Mouse (Mus musculus): ENCODE data around the gene Tead1. TPM values are rescaled to one million over a fixed set of nuclear protein-coding genes. Genes with fewer than 3 reads are reported as not detected.

The Tead1 gene
- polyA plus RNA-seq, 1 experiment from 2014 or later, result 2.1 TPM

GRCm38 (mm10) chr7:112806718-112807400 lies 127.7 kb downstream of the Tead1 start:
- Histone ChIP-seq H3K9ac (replicated peaks) (no peak overlapping the region), H3K36me3 (replicated peaks; ENCODE audit: insufficient read depth, low read length) (no peaks in the 10 kb centered on the region), H3K4me1 (ENCODE audit: insufficient read depth) (0 out of 2 replicates have a peak, but pooled peaks cover 5% of the 10 kb centered on the region), H3K27ac (ENCODE audit: low read depth) (peak overlapping the region; percentile 66), H3K4me2 (ENCODE audit: low read depth, low read length) (peak overlapping the region; percentile 60), H3K4me3 (ENCODE audit: low read depth, low read length) (no peak overlapping the region), H3K9me3 (ENCODE audit: low read length) (no peaks in the 10 kb centered on the region), H3K27me3 (ENCODE audit: insufficient read depth, low read length) (no peaks in the 10 kb centered on the region)
- no peak for DNase-seq
- 35% methylated on average over 2 of the region's 2 CpGs for WGBS (ENCODE audit: insufficient replicate concordance)
- ATAC-seq, result peak; percentile 40
- TF ChIP-seq CTCF (IDR thresholded peaks at IDR 0.05; ENCODE audit: low read depth) (no peak), EP300 (IDR thresholded peaks at IDR 0.05; ENCODE audit: low read depth) (no peak)

GRCm38 (mm10) chr7:112807401-112807751 lies 128.3 kb downstream of the Tead1 start:
- TF ChIP-seq CTCF (IDR thresholded peaks at IDR 0.05; ENCODE audit: low read depth), result no peak
- no peak for TF ChIP-seq EP300 (IDR thresholded peaks at IDR 0.05; ENCODE audit: low read depth)
- Histone ChIP-seq H3K9me3 (ENCODE audit: low read length) (no peaks in the 10 kb centered on the region), H3K27ac (ENCODE audit: low read depth) (peak overlapping the region; percentile 66), H3K4me2 (ENCODE audit: low read depth, low read length) (peak overlapping the region; percentile 60), H3K36me3 (replicated peaks; ENCODE audit: insufficient read depth, low read length) (no peaks in the 10 kb centered on the region), H3K27me3 (ENCODE audit: insufficient read depth, low read length) (no peaks in the 10 kb centered on the region), H3K9ac (replicated peaks) (no peak overlapping the region), H3K4me3 (ENCODE audit: low read depth, low read length) (no peak overlapping the region), H3K4me1 (ENCODE audit: insufficient read depth) (0 out of 2 replicates have a peak, but pooled peaks cover 5% of the 10 kb centered on the region)
- 19% methylated on average over 6 of the region's 6 CpGs for WGBS (ENCODE audit: insufficient replicate concordance)
- DNase-seq, result no peak
- peak; percentile 56 for ATAC-seq

GRCm38 (mm10) chr7:112810752-112811151 lies 131.6 kb downstream of the Tead1 start:
- 55% methylated on average over 7 of the region's 7 CpGs for WGBS (ENCODE audit: insufficient replicate concordance)
- DNase-seq (no peak), ATAC-seq (no peak)
- Histone ChIP-seq H3K4me1 (ENCODE audit: insufficient read depth) (0 out of 2 replicates have a peak, but pooled peaks cover 5% of the 10 kb centered on the region), H3K27me3 (ENCODE audit: insufficient read depth, low read length) (no peaks in the 10 kb centered on the region), H3K4me3 (ENCODE audit: low read depth, low read length) (no peak overlapping the region), H3K36me3 (replicated peaks; ENCODE audit: insufficient read depth, low read length) (no peaks in the 10 kb centered on the region), H3K27ac (ENCODE audit: low read depth) (no peak overlapping the region), H3K9me3 (ENCODE audit: low read length) (no peaks in the 10 kb centered on the region), H3K9ac (replicated peaks) (no peak overlapping the region), H3K4me2 (ENCODE audit: low read depth, low read length) (no peak overlapping the region)
- TF ChIP-seq EP300 (IDR thresholded peaks at IDR 0.05; ENCODE audit: low read depth), result no peak
- no peak for TF ChIP-seq CTCF (IDR thresholded peaks at IDR 0.05; ENCODE audit: low read depth)

- no peak overlapping the region for H3K4me3 ChIP-seq (ENCODE audit: low read depth, low read length)
- TF ChIP-seq EP300 (IDR thresholded peaks at IDR 0.05; ENCODE audit: low read depth) (no peak), CTCF (IDR thresholded peaks at IDR 0.05; ENCODE audit: low read depth) (no peak)
- DNase-seq (no peak), ATAC-seq (no peak)
- H3K9me3 ChIP-seq (ENCODE audit: low read length), result no peaks in the 10 kb centered on the region
- no peak overlapping the region for H3K27ac ChIP-seq (ENCODE audit: low read depth)
- WGBS (ENCODE audit: insufficient replicate concordance), result 81% methylated on average over 10 of the region's 10 CpGs
- H3K9ac ChIP-seq (replicated peaks), result no peak overlapping the region
- no peaks in the 10 kb centered on the region for H3K4me1 ChIP-seq (ENCODE audit: insufficient read depth)
- H3K27me3 ChIP-seq (ENCODE audit: insufficient read depth, low read length), result no peaks in the 10 kb centered on the region
- no peak overlapping the region for H3K4me2 ChIP-seq (ENCODE audit: low read depth, low read length)
- H3K36me3 ChIP-seq (replicated peaks; ENCODE audit: insufficient read depth, low read length), result no peaks in the 10 kb centered on the region
Observed at GRCm38 (mm10) chr7:112812037-112812775, 133.1 kb downstream of the Tead1 start.

GRCm38 (mm10) chr7:112813163-112813562 lies 134.0 kb downstream of the Tead1 start:
- Histone ChIP-seq H3K4me1 (ENCODE audit: insufficient read depth) (no peaks in the 10 kb centered on the region), H3K27ac (ENCODE audit: low read depth) (no peak overlapping the region), H3K9ac (replicated peaks) (no peak overlapping the region), H3K36me3 (replicated peaks; ENCODE audit: insufficient read depth, low read length) (no peaks in the 10 kb centered on the region), H3K27me3 (ENCODE audit: insufficient read depth, low read length) (no peaks in the 10 kb centered on the region), H3K9me3 (ENCODE audit: low read length) (no peaks in the 10 kb centered on the region), H3K4me3 (ENCODE audit: low read depth, low read length) (no peak overlapping the region), H3K4me2 (ENCODE audit: low read depth, low read length) (no peak overlapping the region)
- DNase-seq (no peak), ATAC-seq (no peak)
- WGBS (ENCODE audit: insufficient replicate concordance), result 86% methylated on average over 7 of the region's 7 CpGs
- peak; percentile 25; the same call in 1 of the 2 replicates for TF ChIP-seq CTCF (IDR thresholded peaks at IDR 0.05; ENCODE audit: low read depth)
- no peak for TF ChIP-seq EP300 (IDR thresholded peaks at IDR 0.05; ENCODE audit: low read depth)

- H3K4me3 ChIP-seq (ENCODE audit: low read depth, low read length), result no peak overlapping the region
- WGBS (ENCODE audit: insufficient replicate concordance), result 67% methylated on average over 8 of the region's 8 CpGs
- no peaks in the 10 kb centered on the region for H3K27me3 ChIP-seq (ENCODE audit: insufficient read depth, low read length)
- H3K27ac ChIP-seq (ENCODE audit: low read depth), result no peak overlapping the region
- no peaks in the 10 kb centered on the region for H3K36me3 ChIP-seq (replicated peaks; ENCODE audit: insufficient read depth, low read length)
- no peaks in the 10 kb centered on the region for H3K4me1 ChIP-seq (ENCODE audit: insufficient read depth)
- no peak overlapping the region for H3K9ac ChIP-seq (replicated peaks)
- no peaks in the 10 kb centered on the region for H3K9me3 ChIP-seq (ENCODE audit: low read length)
- no peak for ATAC-seq
- DNase-seq, result no peak
- no peak overlapping the region for H3K4me2 ChIP-seq (ENCODE audit: low read depth, low read length)
- no peak for TF ChIP-seq EP300 (IDR thresholded peaks at IDR 0.05; ENCODE audit: low read depth)
- no peak for TF ChIP-seq CTCF (IDR thresholded peaks at IDR 0.05; ENCODE audit: low read depth)
Observed at GRCm38 (mm10) chr7:112813731-112814306, 134.7 kb downstream of the Tead1 start.

Measured in liver, postnatal 0 days (tissue).